Mouse (Mus musculus) CD4-positive helper T cell, adult 2 months (primary cell): ENCODE results near the gene Sae1.

Experiments used
- DNase-seq: peaks from one replicate; pipeline ENCODE4 v3.0.0-alpha.2; 2012; ENCODE audit warnings: low read depth, missing footprints, low spot score

Gene Sae1

GRCm38 (mm10) chr7:16284001-16284400 lies 103.6 kb downstream of the Sae1 start:
- no peak for DNase-seq

- DNase-seq, result no peak
Measured at GRCm38 (mm10) chr7:16282334-16282733, 105.3 kb downstream of the Sae1 start.

GRCm38 (mm10) chr7:16280721-16281120 lies 106.9 kb downstream of the Sae1 start:
- no peak for DNase-seq

GRCm38 (mm10) chr7:16274922-16275890 lies 112.4 kb downstream of the Sae1 start:
- no peak for DNase-seq

- peak; percentile 93 for DNase-seq
Measured at GRCm38 (mm10) chr7:16273766-16274140, 113.9 kb downstream of the Sae1 start.

GRCm38 (mm10) chr7:16273081-16273765 lies 114.4 kb downstream of the Sae1 start, which contains the start of gene Inafm1:
Inafm1 (minus strand) TSS chr7:16273617.
- peak; percentile 95 for DNase-seq

GRCm38 (mm10) chr7:16272681-16273080 lies 114.9 kb downstream of the Sae1 start:
- peak; percentile 86 for DNase-seq

- no peak for DNase-seq
Measured at GRCm38 (mm10) chr7:16271139-16271538, 116.5 kb downstream of the Sae1 start.
